Mouse (Mus musculus) forebrain, embryonic 11.5 days (tissue): ENCODE measurements at regions not wholly inside any gene's neighbourhood (a gene's known extent, or its start where the extent isn't known, plus 50 kb on each side); places are given as distances from the start of the nearest gene placed in this dataset.
"Not testable (repeated sequence)": the region's sequence is repeated elsewhere in the genome, so short reads cannot be mapped to it uniquely, and the experiment has no call there.

Source experiments
- ATAC-seq: fragments of 200-750 bp; cut with Nextera tagmentation; replicated peaks from 2 replicates; pipeline ENCODE4 v1.8.0; 2017; ENCODE audit warnings: moderate TSS enrichment; ENCODE audit not compliant: low FRiP score
- DNase-seq: peaks from one replicate; pipeline ENCODE4 v3.0.0-alpha.2; 2017; ENCODE audit warnings: low spot score
- H3K27ac ChIP-seq: fragments of 300-500 bp; sonication (generic); 2 replicates; pipeline ENCODE4 v1.5.1; 2014; ENCODE audit warnings: low read depth, low read length
- H3K27me3 ChIP-seq: fragments of 300-500 bp; sonication (generic); 2 replicates; pipeline ENCODE4 v1.6.1; 2014; ENCODE audit warnings: mild to moderate bottlenecking, low read length, mixed read lengths; ENCODE audit not compliant: control insufficient read depth, insufficient read depth
- H3K36me3 ChIP-seq: fragments of 300-500 bp; sonication (generic); 2 replicates; pipeline ENCODE4 v1.6.1; 2014; ENCODE audit warnings: mild to moderate bottlenecking, low read length, moderate library complexity, mixed read lengths; ENCODE audit not compliant: control insufficient read depth, insufficient read depth
- H3K4me1 ChIP-seq: fragments of 300-500 bp; sonication (generic); replicated peaks from 2 replicates; pipeline ENCODE4 v1.6.1; 2014; ENCODE audit warnings: low read length, mixed read lengths; ENCODE audit not compliant: control insufficient read depth, insufficient read depth
- H3K4me2 ChIP-seq: fragments of 300-500 bp; sonication (generic); 2 replicates; pipeline ENCODE4 v1.6.1; 2014; ENCODE audit warnings: low read depth, mild to moderate bottlenecking, low read length, moderate library complexity, mixed read lengths; ENCODE audit not compliant: severe bottlenecking
- H3K4me3 ChIP-seq: fragments of 300-500 bp; sonication (generic); 2 replicates; pipeline ENCODE4 v1.5.1; 2014; ENCODE audit warnings: low read depth, low read length
- H3K9ac ChIP-seq: fragments of 300-500 bp; sonication (generic); 2 replicates; pipeline ENCODE4 v1.6.1; 2014; ENCODE audit warnings: low read length
- H3K9me3 ChIP-seq: fragments of 300-500 bp; sonication (generic); 2 replicates; pipeline ENCODE4 v1.6.1; 2016; ENCODE audit warnings: low read length, mixed read lengths; ENCODE audit not compliant: control insufficient read depth
- WGBS: fragments of 180-500 bp; shearing (Covaris S2); extraction: QIAGEN DNeasy Blood & Tissue Kit; methylation state at CpG from one replicate; pipeline ENCODE4 v1.1.7; 2014; 5-methylcytosine and 5-hydroxymethylcytosine counted together

- no peaks in the 10 kb centered on the region for H3K36me3 ChIP-seq
- H3K27me3 ChIP-seq = no peaks in the 10 kb centered on the region
- WGBS = 86% methylated on average over 6 of the region's 6 CpGs
- H3K4me2 ChIP-seq = no peak overlapping the region
- no peaks in the 10 kb centered on the region for H3K4me1 ChIP-seq
- no peak overlapping the region for H3K9ac ChIP-seq
- DNase-seq (no peak), ATAC-seq (no peak)
- no peaks in the 10 kb centered on the region; the same call in 1 of the 2 replicates for H3K9me3 ChIP-seq
- H3K4me3 ChIP-seq = no peak overlapping the region
- no peak overlapping the region for H3K27ac ChIP-seq
Observed at GRCm38 (mm10) chr11:16597038-16597830, 89.0 kb upstream of the Sec61g start.

DNA sequence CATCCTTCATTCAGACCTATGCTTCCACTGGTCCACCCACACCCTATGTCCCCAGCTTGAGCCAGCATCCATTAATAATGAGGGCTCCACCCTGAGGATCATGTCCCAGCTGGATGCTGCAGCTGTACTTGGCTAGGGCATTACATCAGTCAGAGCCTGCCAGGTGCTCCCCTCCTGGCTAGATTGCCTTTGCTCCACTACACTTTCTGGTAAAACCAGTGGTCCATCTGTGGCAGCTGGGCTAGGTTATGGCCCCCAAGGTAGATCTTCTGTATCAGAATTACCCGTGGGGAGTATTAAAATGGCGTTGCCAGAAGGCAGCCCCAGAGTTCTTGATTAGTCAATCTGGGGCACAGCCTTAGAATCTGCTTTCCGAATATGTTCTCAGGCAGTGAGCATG, 94.7 kb upstream of the Sec61g start:
- no peaks in the 10 kb centered on the region for H3K27me3 ChIP-seq
- no peaks in the 10 kb centered on the region for H3K36me3 ChIP-seq
- no peak overlapping the region for H3K9ac ChIP-seq
- no peaks in the 10 kb centered on the region for H3K4me1 ChIP-seq
- no peak overlapping the region for H3K4me2 ChIP-seq
- no peak for ATAC-seq
- 91% methylated on average over 3 of the region's 3 CpGs for WGBS
- no peaks in the 10 kb centered on the region; the same call in 1 of the 2 replicates for H3K9me3 ChIP-seq
- H3K4me3 ChIP-seq = no peak overlapping the region
- no peak for DNase-seq
- no peak overlapping the region for H3K27ac ChIP-seq

- no peak for DNase-seq
- Histone ChIP-seq H3K27me3 (no peaks in the 10 kb centered on the region), H3K9ac (no peak overlapping the region), H3K4me3 (no peak overlapping the region), H3K36me3 (no peaks in the 10 kb centered on the region), H3K9me3 (no peaks in the 10 kb centered on the region), H3K4me2 (no peak overlapping the region), H3K27ac (no peak overlapping the region), H3K4me1 (no peaks in the 10 kb centered on the region)
- 83% methylated on average over 7 of the region's 7 CpGs for WGBS
- no peak for ATAC-seq
Observed at GRCm38 (mm10) chr11:16606435-16607214, 98.3 kb upstream of the Sec61g start.

DNA sequence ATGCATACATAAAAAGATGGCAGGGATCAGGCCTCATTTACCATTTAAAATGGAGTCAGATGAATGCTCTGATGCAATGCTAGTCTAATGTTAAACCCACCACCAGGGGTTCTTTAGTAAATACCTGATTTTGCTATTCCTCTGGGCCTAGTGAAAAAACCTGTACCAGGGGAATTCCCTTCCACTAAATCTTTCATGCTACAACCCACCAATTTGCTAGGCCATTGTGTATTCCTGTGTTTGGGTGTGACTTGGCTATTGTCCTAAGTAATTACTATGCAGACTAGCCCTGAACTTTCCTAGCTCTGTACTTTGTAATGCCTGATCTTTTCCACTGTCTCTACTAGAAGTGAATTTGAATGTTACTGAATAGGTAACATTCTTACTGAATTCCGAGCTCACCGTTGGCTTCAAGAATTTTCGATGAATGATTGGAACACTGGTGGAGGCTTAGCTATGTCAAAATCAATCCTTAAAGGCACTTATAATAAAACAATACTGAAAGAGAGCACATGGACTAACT, 99.7 kb upstream of the Sec61g start:
- not testable (repeated sequence) for H3K27me3 ChIP-seq, H3K9me3 ChIP-seq
- 80% methylated on average over 3 of the region's 3 CpGs for WGBS

DNA sequence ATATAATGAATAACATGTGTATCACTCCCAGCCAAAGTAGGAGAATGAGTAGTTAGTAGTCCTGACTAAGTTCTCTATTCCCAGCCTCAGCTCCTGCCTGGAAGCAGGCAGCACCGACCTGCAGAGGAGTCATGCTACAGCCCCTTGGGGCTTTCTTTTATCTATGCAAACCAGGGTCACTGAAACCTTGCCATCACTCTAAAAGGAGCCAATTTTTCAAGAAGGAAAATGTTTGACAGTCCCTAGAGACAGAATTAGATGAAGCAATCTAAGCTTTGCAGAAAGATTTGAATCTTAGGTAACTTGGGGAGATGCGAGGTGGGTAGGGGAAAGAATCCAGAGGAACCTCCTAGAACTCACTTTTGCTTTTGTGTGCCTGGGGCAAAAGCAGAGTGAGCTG, 103.5 kb upstream of the Sec61g start:
- no peaks in the 10 kb centered on the region for H3K36me3 ChIP-seq
- 66% methylated on average over 2 of the region's 2 CpGs for whole genome bisulfite sequencing
- H3K4me3 ChIP-seq = no peak overlapping the region
- H3K27me3 ChIP-seq = no peaks in the 10 kb centered on the region
- H3K4me1 ChIP-seq = no peaks in the 10 kb centered on the region
- H3K27ac ChIP-seq = no peak overlapping the region
- no peaks in the 10 kb centered on the region for H3K9me3 ChIP-seq
- DNase-seq (no peak), ATAC-seq (no peak)
- no peak overlapping the region for H3K4me2 ChIP-seq
- H3K9ac ChIP-seq = no peak overlapping the region

More for the DNA sequence above, 99.7 kb upstream of the Sec61g start:
- not testable (repeated sequence) for H3K9ac ChIP-seq, H3K4me1 ChIP-seq, ATAC-seq, H3K36me3 ChIP-seq, H3K4me3 ChIP-seq, H3K4me2 ChIP-seq, H3K27ac ChIP-seq, DNase-seq

DNA sequence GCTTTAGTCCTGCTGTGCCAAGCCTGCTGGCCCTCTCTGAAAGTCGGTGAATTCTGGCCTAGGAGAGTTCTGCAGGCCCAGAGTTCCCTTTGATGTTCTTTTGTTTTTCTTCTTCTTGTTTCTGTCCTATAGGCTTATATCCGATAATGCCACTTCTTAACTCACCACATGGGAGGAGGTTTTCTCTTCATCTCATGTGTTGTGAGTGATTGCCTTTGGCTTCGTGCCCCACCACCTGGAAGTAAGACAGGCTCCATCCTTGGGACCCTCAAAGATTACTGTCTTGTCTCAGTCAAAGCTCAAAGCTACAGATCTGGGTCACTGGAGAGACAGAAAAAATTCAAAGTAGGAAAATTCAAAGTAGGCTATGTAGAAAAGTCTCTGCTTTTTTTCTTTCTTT, 104.2 kb upstream of the Sec61g start:
- H3K27me3 ChIP-seq = no peaks in the 10 kb centered on the region
- no peak for ATAC-seq
- no peak for DNase-seq
- no peak overlapping the region for H3K4me3 ChIP-seq
- 71% methylated on average over 3 of the region's 3 CpGs for WGBS
- H3K9ac ChIP-seq = no peak overlapping the region
- no peaks in the 10 kb centered on the region for H3K9me3 ChIP-seq
- H3K27ac ChIP-seq = no peak overlapping the region
- no peaks in the 10 kb centered on the region for H3K36me3 ChIP-seq
- no peaks in the 10 kb centered on the region for H3K4me1 ChIP-seq
- no peak overlapping the region for H3K4me2 ChIP-seq

DNA sequence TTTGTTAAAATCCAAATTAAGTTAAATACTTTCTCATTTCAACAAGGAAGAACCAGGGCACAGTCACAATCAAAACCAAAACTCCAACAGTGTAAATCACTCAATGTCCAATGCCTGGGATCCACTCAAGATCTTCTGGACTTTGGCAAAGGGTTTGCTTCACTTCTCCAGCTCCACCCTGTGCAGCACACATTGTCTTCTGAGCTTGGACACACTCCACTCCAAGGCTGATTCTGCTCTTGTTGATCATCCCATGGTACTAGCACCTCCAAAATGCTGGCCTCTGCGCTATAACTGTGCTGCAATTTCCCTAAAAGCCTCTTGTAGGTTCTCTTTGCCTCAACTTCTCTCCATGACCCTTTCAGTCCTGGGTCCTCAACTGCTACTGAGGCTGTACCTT, 111.5 kb upstream of the Sec61g start:
- 84% methylated on average over 1 of the region's 1 CpGs for WGBS
- Histone ChIP-seq H3K27me3 (no peaks in the 10 kb centered on the region), H3K4me1 (no peaks in the 10 kb centered on the region), H3K9me3 (no peaks in the 10 kb centered on the region), H3K27ac (no peak overlapping the region), H3K9ac (no peak overlapping the region), H3K4me2 (no peak overlapping the region), H3K36me3 (no peaks in the 10 kb centered on the region), H3K4me3 (no peak overlapping the region)
- ATAC-seq (no peak), DNase-seq (no peak)

DNA sequence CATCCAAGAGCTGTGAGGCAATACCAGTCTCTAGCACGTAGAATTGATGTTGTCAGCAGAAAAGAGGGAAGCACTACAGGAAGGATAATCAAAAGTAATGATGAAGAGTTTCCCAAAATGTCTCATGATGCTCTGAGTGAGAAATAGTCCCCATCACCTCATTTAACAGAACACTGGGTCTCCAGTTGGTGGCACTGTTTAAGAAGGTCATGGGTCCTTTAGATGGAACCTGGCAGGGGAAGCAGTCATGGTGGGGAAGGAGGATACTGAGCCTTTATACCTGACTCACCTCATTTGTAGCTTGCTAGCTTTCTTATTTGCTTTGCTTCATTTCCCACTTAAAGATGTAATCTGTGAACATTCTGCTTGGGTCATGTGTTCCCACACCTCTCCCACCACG, 115.4 kb upstream of the Sec61g start:
- H3K4me3 ChIP-seq = no peak overlapping the region
- ATAC-seq (no peak), DNase-seq (no peak)
- H3K27me3 ChIP-seq = no peaks in the 10 kb centered on the region
- H3K9me3 ChIP-seq = no peaks in the 10 kb centered on the region
- H3K27ac ChIP-seq = no peak overlapping the region
- no peak overlapping the region for H3K4me2 ChIP-seq
- H3K36me3 ChIP-seq = no peaks in the 10 kb centered on the region
- WGBS = 72% methylated on average over 2 of the region's 2 CpGs
- H3K9ac ChIP-seq = no peak overlapping the region
- H3K4me1 ChIP-seq = no peaks in the 10 kb centered on the region
